Mouse (Mus musculus) stomach, postnatal 0 days (tissue): ENCODE results near the gene Arhgap40. TPM values are rescaled to one million over a fixed set of nuclear protein-coding genes. Genes with fewer than 3 reads are reported as not detected.

ENCODE experiments used
- ATAC-seq: fragments of 200-750 bp; cut with Nextera tagmentation; 2 replicates; pipeline ENCODE4 v1.8.0; 2017; ENCODE audit not compliant: low FRiP score, low TSS enrichment
- DNase-seq: peaks from one replicate; pipeline ENCODE4 v3.0.0-alpha.2; 2016; ENCODE audit warnings: low spot score
- H3K27ac ChIP-seq: fragments of 300-500 bp; sonication (generic); replicated peaks from 2 replicates; pipeline ENCODE4 v1.5.1; 2014; ENCODE audit warnings: mild to moderate bottlenecking, control low read depth
- H3K27me3 ChIP-seq: fragments of 300-500 bp; sonication (generic); 2 replicates; pipeline ENCODE4 v1.6.1; 2014; ENCODE audit warnings: low read length; ENCODE audit not compliant: control insufficient read depth, insufficient read depth
- H3K36me3 ChIP-seq: fragments of 300-500 bp; sonication (generic); 2 replicates; pipeline ENCODE4 v1.6.1; 2014; ENCODE audit warnings: low read length, mixed read lengths; ENCODE audit not compliant: control insufficient read depth, insufficient read depth
- H3K4me1 ChIP-seq: fragments of 300-500 bp; sonication (generic); replicated peaks from 2 replicates; pipeline ENCODE4 v1.6.1; 2014; ENCODE audit warnings: antibody characterized with exemption; ENCODE audit not compliant: control insufficient read depth, insufficient read depth
- H3K4me2 ChIP-seq: fragments of 300-500 bp; sonication (generic); replicated peaks from 2 replicates; pipeline ENCODE4 v1.6.1; 2014; ENCODE audit warnings: low read depth, mild to moderate bottlenecking, control low read depth, moderate library complexity
- H3K4me3 ChIP-seq: fragments of 300-500 bp; sonication (generic); 2 replicates; pipeline ENCODE4 v1.5.1; 2014; ENCODE audit warnings: low read depth, low read length, control low read depth
- H3K9ac ChIP-seq: fragments of 300-500 bp; sonication (generic); 2 replicates; pipeline ENCODE4 v1.6.1; 2014; ENCODE audit warnings: mild to moderate bottlenecking, low read length, control low read depth, mixed read lengths
- H3K9me3 ChIP-seq: fragments of 300-500 bp; sonication (generic); 2 replicates; pipeline ENCODE4 v1.6.1; 2016; ENCODE audit warnings: low read length; ENCODE audit not compliant: control insufficient read depth
- CTCF ChIP-seq: IDR thresholded peaks from 2 replicates; pipeline ENCODE4 v1.5.1; 2016; ENCODE audit warnings: antibody characterized with exemption, low read depth, mild to moderate bottlenecking, moderate library complexity
- EP300 ChIP-seq: optimal IDR thresholded peaks from 2 replicates; pipeline ENCODE3; 2016; ENCODE audit warnings: antibody characterized with exemption
- WGBS: fragments of 180-500 bp; shearing (Covaris S2); extraction: QIAGEN DNeasy Blood & Tissue Kit; methylation state at CpG from one replicate; pipeline ENCODE4 v1.1.7; 2014; 5-methylcytosine and 5-hydroxymethylcytosine counted together
- polyA plus RNA-seq: library from polyadenylated mRNA; unstranded; fragments of >200 nt; fragmentation: Nextera tagmentation; extraction: Ambion mirVana; gene quantifications from 2 replicates; pipeline ENCODE4 v1.2.1, GENCODE M21; 2015

The Arhgap40 gene
- polyA plus RNA-seq, 1 experiment from 2014 or later: 11.4 TPM

DNA sequence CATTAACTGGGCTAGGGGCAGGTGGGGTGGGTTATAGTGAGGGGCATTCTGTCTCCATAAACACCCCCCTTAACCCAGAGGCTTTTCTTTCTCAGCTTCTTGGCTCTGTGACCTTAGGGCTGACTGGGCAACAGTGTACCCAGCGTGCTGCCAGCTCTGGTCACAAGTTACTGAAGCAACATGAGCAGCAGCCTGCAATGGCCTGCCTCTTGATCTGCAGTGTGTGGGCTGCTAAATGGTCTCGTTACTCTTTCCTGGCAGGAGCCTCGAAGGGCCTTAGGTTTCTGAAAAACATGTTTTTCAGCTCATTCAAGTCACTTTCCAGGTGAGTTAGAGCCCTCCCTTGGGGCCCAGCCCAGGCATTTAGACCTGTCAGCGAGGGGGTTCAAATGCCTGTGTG is 8.9 kb upstream of the Arhgap40 start:
- H3K4me2 ChIP-seq: no peak overlapping the region
- H3K9me3 ChIP-seq: no peaks in the 10 kb centered on the region
- no peak overlapping the region for H3K9ac ChIP-seq
- no peaks in the 10 kb centered on the region for H3K27me3 ChIP-seq
- DNase-seq (no peak), ATAC-seq (no peak)
- TF ChIP-seq EP300 (no peak), CTCF (no peak)
- H3K27ac ChIP-seq: no peak overlapping the region
- no peaks in the 10 kb centered on the region for H3K4me1 ChIP-seq
- no peaks in the 10 kb centered on the region for H3K36me3 ChIP-seq
- no peak overlapping the region for H3K4me3 ChIP-seq
- 50% methylated on average over 4 of the region's 4 CpGs for WGBS

DNA sequence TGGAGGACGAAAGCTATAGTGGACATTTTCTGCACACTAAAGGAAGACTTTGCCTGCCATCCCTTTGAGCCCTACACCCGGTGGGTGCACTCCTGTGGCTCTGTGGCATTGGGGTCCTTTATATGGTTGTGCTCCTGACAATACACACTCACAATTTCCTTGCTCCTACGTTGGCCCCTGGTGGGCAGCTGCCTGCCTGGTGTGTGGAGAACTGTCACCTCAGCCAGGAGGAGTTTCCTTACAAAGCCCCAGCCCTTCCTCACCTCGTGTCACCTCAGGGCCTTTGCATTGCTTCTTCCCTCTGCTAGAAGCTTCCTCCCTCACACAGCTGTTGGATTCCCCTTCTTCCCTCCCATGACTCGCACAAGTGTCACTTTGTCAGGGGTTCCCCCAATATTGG is 6.1 kb upstream of the Arhgap40 start:
- no peak overlapping the region for H3K4me3 ChIP-seq
- no peak overlapping the region for H3K9ac ChIP-seq
- ATAC-seq (no peak), DNase-seq (no peak)
- no peaks in the 10 kb centered on the region for H3K36me3 ChIP-seq
- WGBS: 86% methylated on average over 5 of the region's 5 CpGs
- TF ChIP-seq EP300 (no peak), CTCF (no peak)
- H3K27me3 ChIP-seq: no peaks in the 10 kb centered on the region
- H3K27ac ChIP-seq: no peak overlapping the region
- no peaks in the 10 kb centered on the region for H3K9me3 ChIP-seq
- H3K4me2 ChIP-seq: no peak overlapping the region
- H3K4me1 ChIP-seq: no peaks in the 10 kb centered on the region

DNA sequence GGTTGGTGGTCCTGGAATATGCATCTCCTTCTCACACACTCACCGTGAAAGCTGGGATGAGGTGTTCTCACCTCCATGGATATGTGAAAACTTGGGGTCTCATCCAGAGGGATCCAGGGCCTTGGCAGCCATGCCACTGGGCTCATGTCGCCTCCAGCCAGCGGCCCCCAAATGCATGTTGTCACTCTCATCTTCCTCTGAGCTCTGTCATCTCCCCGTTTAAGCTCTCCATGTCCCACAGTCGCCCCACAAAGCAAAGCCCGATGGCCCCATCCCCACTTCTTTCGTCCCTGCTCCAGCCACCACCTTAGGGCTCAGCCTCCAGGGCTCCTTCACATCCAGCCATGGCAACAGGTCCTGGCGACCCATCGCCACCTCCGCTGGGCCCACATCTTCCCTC is 5.5 kb upstream of the Arhgap40 start:
- Histone ChIP-seq H3K9me3 (no peaks in the 10 kb centered on the region), H3K27me3 (no peaks in the 10 kb centered on the region), H3K4me3 (no peak overlapping the region), H3K9ac (no peak overlapping the region), H3K27ac (no peak overlapping the region), H3K4me2 (no peak overlapping the region), H3K36me3 (no peaks in the 10 kb centered on the region), H3K4me1 (no peaks in the 10 kb centered on the region)
- WGBS: 94% methylated on average over 10 of the region's 10 CpGs
- TF ChIP-seq EP300: no peak
- no peak for TF ChIP-seq CTCF
- no peak for ATAC-seq
- no peak for DNase-seq

DNA sequence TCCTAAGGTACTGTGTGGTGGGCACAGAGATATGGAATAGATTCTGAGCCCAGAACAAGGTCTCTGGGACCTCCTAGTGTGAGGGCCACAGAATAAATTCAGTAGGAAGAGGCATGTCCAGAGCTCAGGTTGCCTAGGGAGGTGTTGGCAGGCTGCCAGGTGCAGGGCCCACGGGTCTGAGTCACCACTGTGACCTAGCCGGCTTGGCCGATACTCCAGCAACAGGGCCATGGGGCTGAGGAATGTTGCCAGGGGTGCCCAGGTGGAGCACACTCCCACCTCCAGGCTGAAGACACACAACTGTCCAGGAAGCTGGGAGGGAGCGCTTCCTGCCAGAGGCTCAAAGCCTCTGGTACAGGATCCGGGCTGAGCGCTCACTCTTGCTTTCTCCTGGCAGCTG is 1.9 kb upstream of the Arhgap40 start:
- Histone ChIP-seq H3K36me3 (no peaks in the 10 kb centered on the region), H3K9ac (no peak overlapping the region), H3K4me1 (no peaks in the 10 kb centered on the region), H3K9me3 (no peaks in the 10 kb centered on the region), H3K4me3 (no peak overlapping the region), H3K27me3 (no peaks in the 10 kb centered on the region), H3K27ac (peak overlapping the region; percentile 79), H3K4me2 (no peak overlapping the region)
- TF ChIP-seq EP300 (no peak), CTCF (no peak)
- DNase-seq: peak; percentile 91
- WGBS: 43% methylated on average over 6 of the region's 6 CpGs
- ATAC-seq: peak; percentile 70

DNA sequence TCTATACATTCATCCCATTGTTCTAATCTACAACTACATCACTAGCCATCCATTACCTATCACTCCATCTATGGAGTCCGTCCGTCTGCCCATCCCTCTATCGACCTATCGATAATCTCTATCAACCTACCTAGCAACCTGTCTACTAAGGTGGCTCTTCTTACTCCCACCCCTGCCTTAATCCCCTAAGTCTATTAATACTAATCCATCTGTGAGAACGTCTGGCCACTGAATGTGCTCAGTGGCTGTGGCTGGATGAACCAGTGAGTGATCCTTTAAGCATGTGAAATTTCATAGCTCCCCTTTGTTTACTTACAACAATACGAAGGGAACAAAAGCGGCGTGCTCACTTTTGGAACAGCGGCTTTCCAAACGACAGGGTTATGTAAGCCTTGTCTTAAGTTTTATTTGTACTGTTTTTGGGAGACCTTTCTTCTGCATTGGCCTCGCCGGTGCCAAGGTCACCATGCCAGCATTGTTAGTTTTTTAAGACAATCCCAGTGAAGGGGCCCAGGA is 1.3 kb downstream of the Arhgap40 start:
- ATAC-seq (no peak), DNase-seq (peak; percentile 10)
- Histone ChIP-seq H3K9ac (no peak overlapping the region), H3K9me3 (no peaks in the 10 kb centered on the region), H3K4me3 (no peak overlapping the region), H3K36me3 (no peaks in the 10 kb centered on the region), H3K4me2 (no peak overlapping the region), H3K27ac (no peak overlapping the region), H3K27me3 (no peaks in the 10 kb centered on the region), H3K4me1 (no peaks in the 10 kb centered on the region)
- WGBS: 67% methylated on average over 12 of the region's 12 CpGs
- TF ChIP-seq CTCF (no peak), EP300 (no peak)

DNA sequence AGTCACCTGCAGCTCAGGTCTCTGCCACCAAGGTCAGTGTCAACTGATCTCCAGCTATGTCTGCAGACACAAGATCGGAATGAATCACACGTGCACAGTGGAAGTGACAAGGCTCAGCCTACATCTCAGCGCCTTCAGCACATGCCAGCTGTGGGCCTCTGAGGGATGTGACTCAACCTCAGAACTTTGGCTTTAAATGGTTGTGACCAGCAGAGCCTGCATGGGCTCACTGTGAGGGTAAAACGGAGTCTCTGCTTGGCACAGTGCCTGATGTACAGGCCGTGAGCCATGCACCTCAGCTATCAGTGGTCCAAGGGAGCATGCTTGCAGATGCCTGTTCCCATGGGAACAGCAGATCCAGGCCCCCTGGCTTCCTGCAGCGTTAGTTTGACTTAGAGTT is 6.0 kb downstream of the Arhgap40 start:
- Histone ChIP-seq H3K4me2 (no peak overlapping the region), H3K27ac (0 out of 2 replicates have a peak overlapping the region, but pooled peaks have one; percentile 18), H3K9ac (no peak overlapping the region), H3K4me1 (no peaks in the 10 kb centered on the region), H3K27me3 (no peaks in the 10 kb centered on the region), H3K9me3 (no peaks in the 10 kb centered on the region), H3K36me3 (no peaks in the 10 kb centered on the region), H3K4me3 (no peak overlapping the region)
- TF ChIP-seq CTCF: no peak
- TF ChIP-seq EP300: no peak
- ATAC-seq (peak; percentile 15; the same call in 1 of the 2 replicates), DNase-seq (no peak)
- 48% methylated on average over 6 of the region's 6 CpGs for WGBS
